Mouse (Mus musculus) megakaryocyte, embryonic 14.5 days (primary cell): ENCODE results near the gene Gtf2ird1.

ENCODE experiments used
- FLI1 ChIP-seq: IDR thresholded peaks from 2 replicates; pipeline ENCODE4 v1.6.1; 2012; ENCODE audit warnings: low read length, inconsistent platforms, mixed read lengths
- GATA1 ChIP-seq: IDR thresholded peaks from 3 replicates; pipeline ENCODE4 v1.6.1; 2012; ENCODE audit warnings: mixed read lengths, low read length, inconsistent platforms, borderline replicate concordance

- TF ChIP-seq GATA1 (no peak), FLI1 (no peak)
Measured at GRCm38 (mm10) chr5:134374546-134374945, 82.0 kb downstream of the Gtf2ird1 start.
